Mouse (Mus musculus): Measurements from ENCODE around the gene Sema6d. TPM values are rescaled to one million over a fixed set of nuclear protein-coding genes. Genes with fewer than 3 reads are reported as not detected.

The Sema6d gene
- polyA plus RNA-seq (2012; ENCODE audit: insufficient read depth, insufficient read length, missing spikeins), result 7.6 and 9.1 TPM in 2 replicates

DNA sequence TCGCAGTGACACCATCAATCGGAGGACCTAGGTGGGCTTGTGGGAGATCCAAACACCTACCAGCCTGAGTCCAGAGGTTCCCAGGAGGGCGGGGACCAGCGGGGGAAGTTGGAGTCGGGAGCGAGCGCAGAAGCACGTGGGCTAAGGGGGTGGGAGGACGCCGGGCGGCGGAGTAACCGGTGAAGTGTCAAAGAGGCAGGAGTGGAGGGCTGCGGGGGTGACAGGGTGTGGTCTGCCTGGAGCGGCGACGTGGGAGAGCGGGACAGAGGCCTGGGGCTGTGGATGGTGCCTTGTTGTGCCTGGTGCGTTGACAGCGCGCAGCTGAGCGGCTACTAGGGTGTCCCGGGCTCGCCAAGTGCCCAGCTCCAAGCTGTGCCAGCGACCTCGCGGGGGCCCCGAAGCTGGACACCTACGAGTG, at the start of gene Sema6d:
Gene Sema6d, plus strand, starts transcription at position 157 of the 418 bp plus-strand sequence.
- TF ChIP-seq POLR2A (IDR thresholded peaks at IDR 0.05; ENCODE audit: borderline replicate concordance, low read depth, low read length) (no peak), CTCF (IDR thresholded peaks at IDR 0.05; ENCODE audit: low read depth, low read length) (no peak)
- H3K4me1 ChIP-seq (ENCODE audit: control insufficient read depth, insufficient read depth, low read length), result no peaks in the 10 kb centered on the region
- H3K27ac ChIP-seq (ENCODE audit: insufficient read depth, low read depth, low read length), result no peak within 1 kb of the TSS
- H3K4me3 ChIP-seq (ENCODE audit: insufficient read depth, low read length), result 0 out of 2 replicates have a peak within 1 kb of the TSS, but pooled peaks have one; percentile 14

DNA sequence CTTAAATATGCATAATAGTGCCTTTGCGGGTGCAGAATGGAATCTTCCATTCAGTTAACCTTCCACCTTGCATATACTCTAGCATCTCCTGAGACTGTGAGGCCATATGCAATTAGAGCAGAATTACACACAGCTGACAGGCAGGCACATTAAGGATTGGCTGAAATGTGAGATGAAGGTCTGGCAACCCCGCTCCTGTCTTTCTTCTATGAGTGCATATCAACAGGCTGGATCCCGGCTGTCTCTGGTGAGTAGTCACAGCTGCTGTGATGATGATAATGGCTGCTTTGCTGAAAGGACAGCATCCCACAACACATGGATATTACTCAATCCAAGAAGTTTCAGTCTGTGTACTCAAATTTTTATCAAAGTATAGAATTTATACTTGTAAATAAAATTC, 29.9 kb upstream of the Sema6d start:
- Histone ChIP-seq H3K27ac (ENCODE audit: insufficient read depth, low read depth, low read length) (no peak overlapping the region), H3K4me3 (ENCODE audit: insufficient read depth, low read length) (no peak overlapping the region), H3K4me1 (ENCODE audit: control insufficient read depth, insufficient read depth, low read length) (no peaks in the 10 kb centered on the region)
- TF ChIP-seq POLR2A (IDR thresholded peaks at IDR 0.05; ENCODE audit: borderline replicate concordance, low read depth, low read length), result no peak

DNA sequence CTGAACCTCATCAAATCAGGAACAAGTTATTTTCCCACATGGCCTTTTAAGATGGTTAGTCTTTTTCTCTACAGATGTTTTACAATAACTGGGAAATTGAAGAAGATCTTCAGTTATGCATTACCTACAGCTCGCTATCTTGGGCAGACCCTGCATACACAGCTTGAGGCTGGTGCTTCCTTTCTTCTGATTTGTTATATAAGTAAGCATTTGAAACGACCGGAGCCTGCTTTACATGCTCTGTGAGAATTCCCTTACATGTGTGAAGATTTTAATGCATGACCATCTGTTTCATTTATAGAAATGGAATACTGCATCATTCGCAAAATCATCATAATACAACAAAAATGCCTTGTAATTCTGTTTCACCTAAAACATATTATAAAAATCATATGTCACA, 21.4 kb upstream of the Sema6d start:
- H3K4me3 ChIP-seq (ENCODE audit: insufficient read depth, low read length), result no peak overlapping the region
- no peaks in the 10 kb centered on the region for H3K4me1 ChIP-seq (ENCODE audit: control insufficient read depth, insufficient read depth, low read length)
- TF ChIP-seq CTCF (IDR thresholded peaks at IDR 0.05; ENCODE audit: low read depth, low read length) (no peak), POLR2A (IDR thresholded peaks at IDR 0.05; ENCODE audit: borderline replicate concordance, low read depth, low read length) (no peak)
- no peak overlapping the region for H3K27ac ChIP-seq (ENCODE audit: insufficient read depth, low read depth, low read length)

DNA sequence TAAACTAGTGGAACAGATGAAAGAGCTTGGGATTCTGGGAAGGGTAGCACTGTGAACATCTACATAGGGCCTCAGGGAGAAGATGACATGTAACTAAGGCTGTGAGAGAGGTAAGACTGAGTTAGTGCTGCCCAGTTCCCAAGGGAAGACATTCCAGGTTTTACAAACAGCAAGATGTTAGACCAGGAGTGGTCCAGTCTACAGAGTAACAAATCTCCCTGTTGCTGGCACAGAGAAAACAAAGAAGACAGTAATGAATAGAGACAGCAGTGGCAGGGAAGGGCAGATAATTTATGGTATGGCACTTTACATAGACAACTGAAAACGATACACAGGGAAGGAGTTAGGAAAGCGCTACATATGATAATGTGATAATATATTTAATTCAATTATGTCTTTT, 19.1 kb upstream of the Sema6d start:
- H3K27ac ChIP-seq (ENCODE audit: insufficient read depth, low read depth, low read length), result no peak overlapping the region
- TF ChIP-seq POLR2A (IDR thresholded peaks at IDR 0.05; ENCODE audit: borderline replicate concordance, low read depth, low read length) (no peak), CTCF (IDR thresholded peaks at IDR 0.05; ENCODE audit: low read depth, low read length) (no peak)
- H3K4me3 ChIP-seq (ENCODE audit: insufficient read depth, low read length), result no peak overlapping the region

DNA sequence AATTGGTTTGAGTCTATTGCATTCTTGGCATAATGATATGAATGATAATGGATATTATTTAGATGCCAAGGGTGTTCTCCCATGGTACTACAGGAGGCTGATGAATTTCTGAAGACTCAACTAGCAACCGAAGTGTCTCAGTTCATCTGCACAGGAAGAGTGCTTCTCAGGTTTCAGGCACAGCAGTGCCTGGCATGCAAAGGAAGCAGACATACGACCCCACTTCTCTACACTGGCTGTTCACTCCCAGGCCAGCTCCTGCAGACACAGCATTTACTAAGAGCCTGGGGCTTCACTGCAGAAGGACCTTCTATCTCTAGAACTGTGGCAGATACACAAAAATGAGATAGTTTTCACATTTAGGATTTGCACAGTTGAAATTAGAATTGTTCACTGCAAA, 18.4 kb upstream of the Sema6d start:
- TF ChIP-seq POLR2A (IDR thresholded peaks at IDR 0.05; ENCODE audit: borderline replicate concordance, low read depth, low read length) (no peak), CTCF (IDR thresholded peaks at IDR 0.05; ENCODE audit: low read depth, low read length) (no peak)
- Histone ChIP-seq H3K4me3 (ENCODE audit: insufficient read depth, low read length) (no peak overlapping the region), H3K27ac (ENCODE audit: insufficient read depth, low read depth, low read length) (no peak overlapping the region), H3K4me1 (ENCODE audit: control insufficient read depth, insufficient read depth, low read length) (no peaks in the 10 kb centered on the region)

More for the DNA sequence above, 19.1 kb upstream of the Sema6d start:
- no peaks in the 10 kb centered on the region for H3K4me1 ChIP-seq (ENCODE audit: control insufficient read depth, insufficient read depth, low read length)

DNA sequence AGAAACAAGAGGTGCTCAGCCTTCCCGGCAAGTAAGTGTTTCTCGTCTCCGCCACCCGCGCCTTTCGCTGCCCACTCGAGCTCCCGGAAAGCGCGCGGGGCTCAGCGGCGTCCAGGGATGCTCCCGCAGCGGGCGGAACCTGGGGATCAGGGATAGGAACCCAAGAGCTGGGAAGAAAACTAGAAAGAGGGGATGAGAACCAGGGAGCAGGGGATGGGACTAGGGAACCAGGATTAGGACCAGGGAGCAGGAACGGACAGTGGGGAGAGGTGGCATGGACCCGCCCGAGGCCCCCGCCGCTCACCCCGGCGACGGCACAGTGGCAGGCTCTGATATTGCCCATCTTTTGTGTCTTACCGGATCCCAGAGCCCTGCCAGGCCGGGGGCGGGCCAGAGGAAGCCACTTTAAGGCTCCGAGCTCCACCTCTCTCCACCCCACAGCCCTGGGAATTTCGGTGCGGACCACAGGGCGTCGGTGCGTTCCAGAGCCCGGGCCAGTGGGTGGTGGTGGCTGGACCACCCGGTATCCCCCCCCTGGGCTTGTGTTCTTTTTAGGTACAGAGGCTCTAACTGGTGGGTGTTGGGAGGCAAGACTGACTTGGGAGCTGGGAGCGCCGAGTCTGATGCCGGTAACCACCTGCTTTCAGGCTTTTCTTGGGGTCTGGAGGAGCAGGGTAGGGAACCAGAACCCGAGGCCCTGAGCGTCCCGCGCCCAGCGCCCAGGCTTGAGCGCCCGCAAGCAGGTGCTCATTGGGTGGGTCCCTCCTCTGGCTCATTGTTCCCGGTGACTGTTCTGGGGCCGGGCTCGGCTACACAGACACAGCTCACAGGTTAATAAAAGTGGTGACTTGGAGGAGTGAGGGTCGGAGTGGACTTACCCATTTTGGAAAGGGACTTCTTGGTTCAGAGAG, 717 bp downstream of the Sema6d start:
- no peak for TF ChIP-seq CTCF (IDR thresholded peaks at IDR 0.05; ENCODE audit: low read depth, low read length)
- TF ChIP-seq POLR2A (IDR thresholded peaks at IDR 0.05; ENCODE audit: borderline replicate concordance, low read depth, low read length), result no peak
- no peak overlapping the region for H3K27ac ChIP-seq (ENCODE audit: insufficient read depth, low read depth, low read length)
- no peaks in the 10 kb centered on the region for H3K4me1 ChIP-seq (ENCODE audit: control insufficient read depth, insufficient read depth, low read length)
- no peak overlapping the region for H3K4me3 ChIP-seq (ENCODE audit: insufficient read depth, low read length)

DNA sequence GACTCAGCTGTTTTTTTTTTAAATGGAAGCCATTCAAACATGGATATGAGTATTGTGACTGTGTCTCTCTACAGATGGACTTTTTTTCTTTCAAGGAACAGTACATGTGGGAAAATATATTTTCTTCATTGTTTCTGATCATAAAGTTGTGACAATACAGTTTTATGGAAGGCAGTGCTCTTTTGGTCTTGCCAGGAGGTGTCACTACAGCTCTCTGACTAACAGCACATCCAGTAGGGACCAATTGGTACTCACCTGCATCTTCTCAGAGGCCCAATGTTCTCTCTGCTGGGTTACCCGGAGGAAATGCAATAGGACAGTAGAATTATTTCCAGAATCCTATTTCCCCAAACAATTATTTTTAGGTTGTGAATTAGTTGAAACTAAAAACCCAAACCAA, 9.9 kb downstream of the Sema6d start:
- Histone ChIP-seq H3K4me3 (ENCODE audit: insufficient read depth, low read length) (no peak overlapping the region), H3K4me1 (ENCODE audit: control insufficient read depth, insufficient read depth, low read length) (no peaks in the 10 kb centered on the region), H3K27ac (ENCODE audit: insufficient read depth, low read depth, low read length) (no peak overlapping the region)
- TF ChIP-seq CTCF (IDR thresholded peaks at IDR 0.05; ENCODE audit: low read depth, low read length), result no peak
- no peak for TF ChIP-seq POLR2A (IDR thresholded peaks at IDR 0.05; ENCODE audit: borderline replicate concordance, low read depth, low read length)

DNA sequence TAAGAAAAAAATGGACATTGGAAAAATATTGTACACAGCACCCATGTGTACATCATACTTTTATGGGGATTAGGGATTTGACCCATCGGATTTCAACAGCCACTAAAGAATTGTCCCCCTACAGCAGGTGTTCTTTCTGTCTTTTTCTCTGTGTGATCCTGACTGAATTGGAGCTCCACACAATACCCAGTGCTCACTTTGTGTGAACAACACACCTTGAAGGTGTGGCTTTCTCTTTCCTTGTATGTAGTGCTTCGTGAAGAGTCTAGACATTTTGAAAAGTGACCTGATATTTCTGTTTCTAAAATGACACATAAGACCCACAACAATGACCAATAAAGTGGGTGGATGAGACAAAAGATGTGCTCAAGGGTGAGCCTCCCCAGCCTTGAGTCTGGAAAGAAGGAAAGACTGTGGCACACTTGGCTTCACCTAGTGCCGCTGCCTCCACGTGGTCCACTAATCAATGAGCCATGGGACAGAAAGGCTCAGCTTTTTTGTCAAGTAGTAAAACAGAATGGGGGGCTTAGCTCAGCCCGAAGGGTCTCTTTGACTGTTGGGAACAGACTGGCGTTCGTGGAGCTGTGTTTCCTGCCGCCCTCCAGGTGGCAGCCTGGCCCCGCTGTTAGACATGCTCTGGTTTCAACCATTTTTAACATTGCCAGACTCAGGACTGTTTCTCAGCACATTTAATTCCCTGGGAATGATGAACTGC, 10.9 kb downstream of the Sema6d start:
- Histone ChIP-seq H3K4me3 (ENCODE audit: insufficient read depth, low read length) (no peak overlapping the region), H3K27ac (ENCODE audit: insufficient read depth, low read depth, low read length) (no peak overlapping the region), H3K4me1 (ENCODE audit: control insufficient read depth, insufficient read depth, low read length) (no peaks in the 10 kb centered on the region)
- no peak for TF ChIP-seq POLR2A (IDR thresholded peaks at IDR 0.05; ENCODE audit: borderline replicate concordance, low read depth, low read length)
- TF ChIP-seq CTCF (IDR thresholded peaks at IDR 0.05; ENCODE audit: low read depth, low read length), result no peak

DNA sequence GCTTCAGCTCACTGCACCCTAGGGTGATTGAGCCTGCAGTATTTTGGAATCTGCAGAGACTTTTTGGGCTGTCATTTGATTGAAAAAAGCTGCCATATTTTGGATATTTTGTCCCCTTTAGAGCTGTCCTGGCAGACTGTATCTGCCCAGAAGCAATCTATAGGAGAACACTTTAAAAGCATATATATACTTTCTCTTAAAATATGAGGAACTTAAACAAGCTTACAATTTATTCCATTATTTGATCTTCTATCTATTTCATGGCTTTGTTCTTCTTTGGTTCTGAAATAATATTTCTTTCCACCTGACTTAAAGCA, 11.4 kb downstream of the Sema6d start:
- Histone ChIP-seq H3K4me1 (ENCODE audit: control insufficient read depth, insufficient read depth, low read length) (no peaks in the 10 kb centered on the region), H3K27ac (ENCODE audit: insufficient read depth, low read depth, low read length) (no peak overlapping the region), H3K4me3 (ENCODE audit: insufficient read depth, low read length) (no peak overlapping the region)
- TF ChIP-seq POLR2A (IDR thresholded peaks at IDR 0.05; ENCODE audit: borderline replicate concordance, low read depth, low read length) (no peak), CTCF (IDR thresholded peaks at IDR 0.05; ENCODE audit: low read depth, low read length) (no peak)

DNA sequence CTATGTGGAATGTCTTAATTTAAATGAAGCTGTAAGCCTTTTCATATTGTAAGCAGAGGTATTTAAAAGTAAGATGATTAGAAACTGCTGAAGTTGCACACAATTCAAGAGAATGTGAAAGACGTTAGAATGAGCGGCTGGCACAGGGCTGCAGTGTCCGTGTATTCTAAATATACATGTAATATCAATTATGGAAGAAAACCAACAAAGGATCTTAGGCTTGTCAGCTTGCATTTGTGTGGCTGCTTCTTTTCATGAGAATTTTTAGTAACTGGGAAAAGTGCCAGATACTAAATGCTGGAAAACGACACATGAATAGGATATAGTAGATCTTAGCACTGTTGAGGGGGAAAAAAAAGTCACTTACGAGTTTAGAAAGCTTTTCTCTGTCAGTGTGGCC, 11.8 kb downstream of the Sema6d start:
- TF ChIP-seq CTCF (IDR thresholded peaks at IDR 0.05; ENCODE audit: low read depth, low read length), result no peak
- H3K27ac ChIP-seq (ENCODE audit: insufficient read depth, low read depth, low read length), result no peak overlapping the region
- no peak overlapping the region for H3K4me3 ChIP-seq (ENCODE audit: insufficient read depth, low read length)
- no peaks in the 10 kb centered on the region for H3K4me1 ChIP-seq (ENCODE audit: control insufficient read depth, insufficient read depth, low read length)
